Mouse (Mus musculus): ENCODE data around the gene Pbrm1.
A peak's percentile ranks its signal among the peaks of the same experiment; 100 is the strongest.

Gene Pbrm1

DNA sequence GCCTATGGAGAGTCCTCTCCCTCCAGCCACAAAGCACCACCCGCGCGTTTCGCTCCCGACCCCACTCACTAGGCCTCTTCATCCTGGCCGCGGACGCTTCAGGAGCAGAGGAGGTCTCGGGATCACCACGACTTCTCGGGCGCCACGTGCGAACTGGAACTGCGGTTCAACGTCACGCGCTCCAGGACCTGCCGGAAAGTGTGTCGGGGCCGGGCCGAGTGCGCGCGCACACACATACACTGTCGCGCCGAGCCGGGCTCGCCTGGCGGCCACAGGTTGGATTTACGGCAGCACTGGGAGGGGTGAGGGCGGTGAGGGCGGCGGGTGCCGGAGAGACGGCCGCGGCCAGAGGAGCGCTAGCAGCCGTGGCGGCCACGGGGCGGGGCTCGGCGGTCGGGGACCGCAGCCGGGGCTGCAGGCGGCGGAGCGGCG lies at the start of gene Pbrm1, which contains the start of gene Gnl3:
TSS of gene Pbrm1 (plus strand) at position 279 of the 432 bp plus-strand sequence.
TSS of gene Gnl3 (minus strand) at position 293 of the 432 bp plus-strand sequence.
- peak; percentile 96 for DNase-seq (ENCODE audit: low read depth)

- peak; percentile 90 for DNase-seq (ENCODE audit: low read depth)
Observed at GRCm38 (mm10) chr14:30974204-30974603, 44.7 kb upstream of the Pbrm1 start.

DNA sequence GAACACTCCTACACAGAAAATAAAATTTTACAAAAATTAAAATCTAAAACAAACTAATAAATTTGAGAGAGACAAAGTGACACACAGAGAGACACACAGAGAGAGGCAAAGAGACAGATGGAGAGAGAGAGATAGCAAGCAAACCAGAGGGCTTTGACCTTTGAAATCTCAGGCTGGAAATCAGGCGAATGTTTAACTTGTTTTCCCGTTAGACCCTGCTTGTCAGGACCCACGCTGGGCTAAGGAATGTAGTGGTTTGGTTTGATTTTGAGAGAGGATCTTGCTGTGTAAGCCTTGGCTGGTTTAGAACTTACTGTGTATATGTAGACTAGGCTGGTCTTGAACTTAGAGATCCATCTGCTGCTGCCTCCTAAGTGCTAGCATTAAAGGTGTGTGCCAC lies 42.7 kb upstream of the Pbrm1 start:
- DNase-seq (ENCODE audit: low read depth), result no peak

GRCm38 (mm10) chr14:30996417-30996816 lies 22.5 kb upstream of the Pbrm1 start:
- no peak for DNase-seq (ENCODE audit: low read depth)

DNA sequence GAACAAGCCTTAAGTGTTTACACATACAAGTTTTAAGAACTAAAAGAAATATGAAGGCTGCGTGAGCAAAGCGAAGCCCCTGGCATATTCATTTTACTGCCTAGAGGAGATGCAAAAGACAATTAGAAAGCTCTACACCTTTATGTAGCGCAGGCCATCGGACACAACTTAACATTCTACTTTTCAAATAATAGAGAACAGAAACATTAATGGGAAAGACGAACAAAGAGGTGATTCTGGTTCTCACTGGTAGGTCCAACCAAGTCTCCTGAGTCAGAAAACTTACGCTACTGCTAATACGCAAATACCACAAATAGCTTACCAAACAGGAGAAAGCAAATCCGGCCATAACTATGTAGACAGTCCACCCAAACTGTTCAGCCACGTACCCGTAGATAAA lies 18.6 kb upstream of the Pbrm1 start:
- DNase-seq (ENCODE audit: low read depth), result peak; percentile 5

DNA sequence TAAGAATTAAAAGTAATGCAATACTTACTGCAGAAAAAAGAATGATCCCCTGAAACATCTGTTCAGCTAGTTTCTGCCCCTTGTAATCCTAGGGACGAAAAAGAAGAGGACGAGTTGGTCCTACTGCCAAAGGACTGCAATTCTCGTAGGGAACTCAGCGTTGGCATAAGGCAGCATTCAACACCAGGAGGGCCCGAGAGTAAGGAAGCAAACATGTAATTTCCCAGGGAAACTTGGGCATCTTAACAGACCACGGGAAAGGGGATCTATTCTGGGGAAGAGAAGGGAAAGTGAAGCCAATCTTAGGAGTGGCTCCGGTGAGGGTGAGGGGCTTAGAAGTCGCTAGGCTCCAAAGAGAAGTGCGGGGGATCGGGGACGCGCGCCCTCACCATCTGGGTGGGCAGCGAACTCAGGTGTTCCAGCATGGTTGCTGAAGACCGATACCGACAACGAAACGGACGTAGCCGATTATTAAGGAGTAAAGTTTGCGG lies 18.1 kb upstream of the Pbrm1 start:
- peak; percentile 46 for DNase-seq (ENCODE audit: low read depth)

GRCm38 (mm10) chr14:31001307-31002205 lies 17.4 kb upstream of the Pbrm1 start, which contains the start of the genes Glt8d1 and Spcs1:
Glt8d1 (plus strand) TSS chr14:31001400.
Spcs1 (minus strand) TSS chr14:31001672.
- DNase-seq (ENCODE audit: low read depth), result peak; percentile 87

DNA sequence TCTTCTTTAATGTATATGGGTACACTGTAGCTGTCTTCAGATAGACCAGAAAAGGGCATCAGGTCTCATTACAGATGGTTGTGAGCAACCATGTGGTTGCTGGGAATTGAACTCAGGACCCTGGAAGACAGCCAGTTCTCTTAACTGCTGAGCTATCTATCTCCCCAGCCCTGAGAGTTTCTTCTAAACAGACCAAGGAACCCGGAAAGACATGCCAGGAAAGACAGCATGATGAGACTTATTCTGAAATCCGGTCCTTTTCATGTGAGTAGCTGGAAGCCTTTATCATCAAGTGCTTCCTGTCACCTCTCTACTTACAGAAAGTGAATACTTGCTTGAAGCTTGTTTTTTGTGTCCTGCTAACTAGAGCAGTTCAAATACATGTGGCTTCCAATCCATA lies 14.4 kb upstream of the Pbrm1 start:
- no peak for DNase-seq (ENCODE audit: low read depth)

- no peak for DNase-seq (ENCODE audit: low read depth)
Observed at GRCm38 (mm10) chr14:31006779-31007178, 12.2 kb upstream of the Pbrm1 start.

DNA sequence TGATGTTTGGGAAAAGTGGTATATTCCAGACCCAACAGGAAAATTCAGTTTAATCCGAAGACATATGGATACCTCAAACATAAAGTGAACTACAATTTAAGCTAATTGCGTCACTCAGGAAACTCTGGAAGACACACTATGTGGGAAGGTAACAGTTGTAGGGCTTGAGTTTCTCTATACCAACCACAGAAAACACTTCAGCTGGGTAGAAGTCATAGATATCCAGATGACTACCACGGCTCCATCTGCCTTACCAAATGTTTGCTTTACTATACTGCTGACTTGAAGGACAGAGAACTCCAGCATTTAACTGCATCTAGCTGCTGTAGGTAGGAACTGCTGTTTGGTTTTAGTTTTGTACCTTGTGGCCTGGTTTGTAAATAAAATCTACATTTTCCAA lies 7.3 kb upstream of the Pbrm1 start:
- DNase-seq (ENCODE audit: low read depth), result no peak

DNA sequence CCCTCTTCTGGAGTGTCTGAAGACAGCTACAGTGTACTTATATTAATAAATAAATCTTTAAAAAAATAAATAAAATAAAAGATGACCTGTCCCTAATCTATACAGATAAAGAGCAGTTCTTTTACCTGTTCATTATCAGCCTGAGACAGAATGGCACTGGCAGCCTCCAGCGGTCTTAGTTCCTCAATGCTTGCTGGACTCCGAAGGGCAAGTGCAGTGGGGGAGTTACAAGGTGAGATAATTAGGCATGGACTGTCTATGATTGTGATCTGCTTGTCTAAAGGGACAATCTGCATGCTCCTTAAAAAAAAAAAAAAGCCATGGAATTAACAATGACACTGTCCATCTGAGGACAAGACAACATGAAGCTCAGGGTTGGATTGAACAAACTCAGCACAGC lies 5.0 kb upstream of the Pbrm1 start:
- DNase-seq (ENCODE audit: low read depth), result no peak

- no peak for DNase-seq (ENCODE audit: low read depth)
Observed at GRCm38 (mm10) chr14:31016063-31016462, 2.9 kb upstream of the Pbrm1 start.

GRCm38 (mm10) chr14:31017854-31018253 lies 1.1 kb upstream of the Pbrm1 start:
- DNase-seq (ENCODE audit: low read depth), result peak; percentile 69

- peak; percentile 84 for DNase-seq (ENCODE audit: low read depth)
Observed at GRCm38 (mm10) chr14:31019331-31020205, 630 bp downstream of the Pbrm1 start.

DNA sequence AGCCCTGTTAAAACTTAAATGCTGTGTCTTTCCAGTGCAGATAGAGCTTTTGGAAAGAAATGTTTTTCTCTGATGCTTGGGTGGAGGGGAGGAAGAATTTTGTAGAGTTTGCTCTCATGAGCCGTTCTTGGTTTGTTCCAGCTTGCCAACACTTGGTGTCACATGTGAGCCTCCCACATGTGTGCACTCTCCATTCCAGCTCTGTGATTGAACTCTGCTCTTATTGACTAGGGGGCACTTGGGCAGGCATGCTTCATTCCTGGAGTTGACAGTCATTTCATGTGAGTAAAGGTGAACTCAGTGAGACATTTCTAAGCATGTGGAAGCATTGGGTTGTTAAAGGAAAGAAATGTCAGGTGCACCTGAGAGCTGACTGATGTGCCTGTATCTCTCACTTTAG lies 3.6 kb downstream of the Pbrm1 start:
- DNase-seq (ENCODE audit: low read depth), result peak; percentile 11

GRCm38 (mm10) chr14:31025785-31026184 lies 6.8 kb downstream of the Pbrm1 start:
- peak; percentile 52 for DNase-seq (ENCODE audit: low read depth)

DNA sequence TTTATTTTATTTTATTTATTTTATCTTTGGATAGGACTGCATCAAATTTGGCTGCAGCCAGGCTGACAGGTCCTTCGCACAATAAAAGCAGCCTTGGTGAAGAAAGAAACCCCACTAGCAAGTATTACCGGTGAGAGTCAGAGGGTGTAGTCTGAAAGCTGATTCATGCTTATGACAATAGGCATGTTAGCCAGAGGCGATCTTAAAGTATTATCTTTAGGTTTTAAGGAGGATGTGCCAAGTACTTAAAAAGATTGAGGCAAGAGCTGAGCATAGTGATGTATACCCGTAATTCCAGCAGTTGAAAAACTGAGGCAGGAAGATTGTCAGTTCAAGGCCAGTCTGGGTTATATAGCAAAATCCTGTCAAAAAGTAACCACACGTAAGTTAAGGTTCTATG lies 26.4 kb downstream of the Pbrm1 start:
- no peak for DNase-seq (ENCODE audit: low read depth)

- no peak for DNase-seq (ENCODE audit: low read depth)
Observed at GRCm38 (mm10) chr14:31045817-31046216, 26.9 kb downstream of the Pbrm1 start.

- DNase-seq (ENCODE audit: low read depth), result peak; percentile 14
Observed at GRCm38 (mm10) chr14:31062277-31062676, 43.3 kb downstream of the Pbrm1 start.

GRCm38 (mm10) chr14:31069086-31069733 lies 50.3 kb downstream of the Pbrm1 start:
- DNase-seq (ENCODE audit: low read depth), result no peak

DNA sequence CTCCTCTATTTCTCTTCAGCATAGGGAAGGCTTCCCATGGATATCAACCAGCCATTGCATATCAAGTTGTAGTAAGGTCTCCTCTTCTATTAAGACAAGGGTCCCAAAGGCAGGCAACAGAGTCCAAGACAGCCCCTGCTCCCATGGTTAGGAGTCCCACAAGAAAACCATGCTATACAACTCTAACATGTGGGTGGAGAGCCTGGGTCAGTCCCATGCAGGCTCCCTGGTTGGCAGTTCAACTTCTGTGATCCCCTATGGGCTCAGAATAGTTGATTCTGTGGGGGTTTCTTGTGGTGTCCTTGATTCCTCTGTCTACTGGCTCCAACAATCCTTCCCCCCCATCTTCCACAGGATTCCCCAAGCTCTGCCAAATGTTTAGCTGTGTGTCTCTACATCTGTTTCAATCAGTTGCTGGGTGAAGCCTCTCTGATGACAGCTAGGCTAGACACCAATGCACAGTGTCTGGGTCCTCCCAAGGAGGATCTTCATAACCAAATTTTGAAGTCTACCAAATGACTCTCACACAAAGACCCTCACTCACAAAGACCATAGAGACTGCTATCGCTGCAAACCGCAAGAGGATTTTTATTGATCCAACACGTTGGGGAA lies 59.8 kb downstream of the Pbrm1 start:
- DNase-seq (ENCODE audit: low read depth), result no peak

Data from NIH3T3 (cell line).